Mouse (Mus musculus) thymus, postnatal 4 days (tissue): ENCODE results near the gene P2ry6.

ENCODE experiments used
- DNase-seq: peaks from one replicate; pipeline ENCODE4 v3.0.0; 2021

The P2ry6 gene

GRCm38 (mm10) chr7:100911246-100911770 lies 63.1 kb downstream of the P2ry6 start:
- no peak for DNase-seq

GRCm38 (mm10) chr7:100908567-100908966 lies 65.9 kb downstream of the P2ry6 start:
- DNase-seq, result peak; percentile 66

- DNase-seq, result no peak
Observed at GRCm38 (mm10) chr7:100908061-100908460, 66.4 kb downstream of the P2ry6 start.

- peak; percentile 85 for DNase-seq
Observed at GRCm38 (mm10) chr7:100907231-100907630, 67.2 kb downstream of the P2ry6 start.

GRCm38 (mm10) chr7:100906029-100906789 lies 68.2 kb downstream of the P2ry6 start:
- DNase-seq, result no peak

GRCm38 (mm10) chr7:100905037-100905436 lies 69.4 kb downstream of the P2ry6 start:
- no peak for DNase-seq

GRCm38 (mm10) chr7:100904612-100905011 lies 69.8 kb downstream of the P2ry6 start:
- no peak for DNase-seq

- DNase-seq, result no peak
Observed at GRCm38 (mm10) chr7:100902451-100903137, 71.9 kb downstream of the P2ry6 start.

- DNase-seq, result no peak
Observed at GRCm38 (mm10) chr7:100897828-100898227, 76.6 kb downstream of the P2ry6 start.

GRCm38 (mm10) chr7:100894833-100895226 lies 79.6 kb downstream of the P2ry6 start:
- DNase-seq, result no peak

GRCm38 (mm10) chr7:100894057-100894832 lies 80.2 kb downstream of the P2ry6 start:
- DNase-seq, result peak; percentile 65

GRCm38 (mm10) chr7:100893249-100894056 lies 81.0 kb downstream of the P2ry6 start:
- no peak for DNase-seq
